Comparison of ENCODE assay signal across 12 mouse cellular contexts in genomic region chr9:115197082-115197481, GRCm38 (mm10).
DNase-seq lines count a peak whose midpoint lies in the region.
"Had no signal": no experiment of that assay in that cellular context is flagged by ENCODE, and none has a peak within 500 bp of the region (broad histone marks: within the 10 kb centered on the region; RNA-seq: fewer than 3 reads in every experiment).

No protein-coding gene starts in this region.

- WGBS in large intestine, adult 2 months = 38% methylated on average over 7 of the region's 7 CpGs

- peak; percentile 21 for DNase-seq in adrenal gland, postnatal 25 days
- DNase-seq in adrenal gland, postnatal 4 days (ENCODE audit: low spot score in 2 of 2) = no peak
- peak; percentile 34 for DNase-seq in fat pad, adult 2 months (ENCODE audit: extremely low read depth, low read depth, low spot score)
- DNase-seq in large intestine, adult 2 months (ENCODE audit: low read depth, low spot score) = peak; percentile 11
- DNase-seq in lung, postnatal 14 days = peak; percentile 64
- no peak for DNase-seq in ovary, postnatal 14 days (ENCODE audit: low spot score)
- DNase-seq in c-Kit-positive CD71-positive TER-119-positive erythroid progenitor cells, embryonic 14.5 days (ENCODE audit: low spot score) = no peak
- no peak for DNase-seq in ovary, adult 18-20 months (ENCODE audit: low spot score)
- DNase-seq: cerebellum, adult 11 months; heart, postnatal 4 days; right cerebral cortex, postnatal 14 days; thymus, postnatal 36 days had no signal

Comparison
In these comparisons a context has a peak if more than half of its experiments do, and no peak if none do; other contexts are left out.
1. DNase-seq: peak in adrenal gland, postnatal 25 days (single experiment), fat pad, adult 2 months (single experiment), large intestine, adult 2 months (single experiment) and lung, postnatal 14 days (single experiment); none in adrenal gland, postnatal 4 days (0 of 2), ovary, postnatal 14 days (single experiment), c-Kit-positive CD71-positive TER-119-positive erythroid progenitor cells, embryonic 14.5 days (single experiment) and ovary, adult 18-20 months (single experiment).